Mouse (Mus musculus): ENCODE results near the gene Efl1. TPM values are rescaled to one million over a fixed set of nuclear protein-coding genes. Genes with fewer than 3 reads are reported as not detected.

Gene Efl1
- polyA plus RNA-seq, 1 experiment = not detected

- 22% methylated on average over 19 of the region's 19 CpGs for WGBS
- no peak overlapping the region for H3K27ac ChIP-seq (ENCODE audit: insufficient read depth, low read depth, low read length)
- H3K4me3 ChIP-seq (ENCODE audit: insufficient read depth, low read depth, low read length) = no peak overlapping the region
- peaks cover 6% of the 10 kb centered on the region for H3K4me1 ChIP-seq (ENCODE audit: control insufficient read depth, insufficient read depth, low read length)
- no peak for TF ChIP-seq POLR2A (IDR thresholded peaks at IDR 0.05; ENCODE audit: insufficient read depth, low read depth, low read length)
- TF ChIP-seq CTCF (IDR thresholded peaks at IDR 0.05; ENCODE audit: insufficient read depth, low read depth, low read length) = no peak
Observed at GRCm38 (mm10) chr7:82811140-82811851, 162.9 kb downstream of the Efl1 start.

DNA sequence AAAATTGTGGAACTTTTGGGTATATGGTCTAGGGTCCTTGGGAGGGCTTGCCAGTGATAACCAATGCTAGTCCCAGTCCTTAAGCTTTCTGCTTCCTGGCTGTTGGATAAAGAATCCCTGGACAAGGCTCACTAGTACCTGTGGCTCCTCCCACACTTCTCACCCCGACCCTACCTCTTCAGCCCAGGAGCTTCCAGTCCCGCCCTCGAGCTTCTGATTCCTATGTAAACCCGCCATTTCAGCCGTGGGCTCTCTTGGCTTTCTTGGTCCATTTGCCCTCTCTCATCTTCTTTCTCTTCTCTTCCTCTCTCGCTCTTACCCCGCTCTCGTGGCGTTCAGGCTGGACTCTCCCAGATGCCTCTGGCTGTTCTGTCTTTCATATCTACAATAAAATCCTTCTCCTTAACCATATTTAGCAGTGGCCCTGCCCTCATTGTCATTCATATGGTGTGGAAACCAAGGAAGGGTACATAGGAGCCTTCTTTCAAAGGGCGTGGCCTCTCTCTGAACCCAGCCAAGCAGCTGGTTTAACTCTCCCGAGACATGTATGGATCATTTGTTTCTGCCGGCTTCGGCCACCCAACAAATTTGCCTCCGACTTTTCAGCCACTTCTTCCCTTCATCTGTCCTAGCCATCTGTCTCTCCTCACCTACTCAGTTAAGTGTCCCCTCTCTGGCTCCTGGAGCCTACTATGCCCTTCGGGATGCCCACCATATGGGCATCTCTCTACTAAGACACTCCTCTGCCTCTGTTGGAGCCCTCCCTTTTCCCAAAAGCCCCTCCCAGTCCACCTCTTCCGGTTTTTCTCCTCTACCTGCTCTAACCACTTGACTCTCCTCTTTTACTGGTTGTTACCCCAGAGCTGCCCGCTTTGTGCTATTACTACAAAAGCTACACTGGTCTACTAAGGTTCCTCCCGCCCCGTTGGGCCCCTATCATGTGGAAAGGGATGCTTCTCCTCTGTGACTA lies 164.1 kb downstream of the Efl1 start:
- TF ChIP-seq POLR2A (IDR thresholded peaks at IDR 0.05; ENCODE audit: insufficient read depth, low read depth, low read length) = no peak
- no peak for TF ChIP-seq CTCF (IDR thresholded peaks at IDR 0.05; ENCODE audit: insufficient read depth, low read depth, low read length)
- WGBS = 93% methylated on average over 19 of the region's 19 CpGs

GRCm38 (mm10) chr7:82819541-82819940 lies 171.1 kb downstream of the Efl1 start:
- H3K4me3 ChIP-seq (ENCODE audit: insufficient read depth, low read depth, low read length) = no peak overlapping the region

More for the DNA sequence above, 164.1 kb downstream of the Efl1 start:
- Histone ChIP-seq H3K4me1 (ENCODE audit: control insufficient read depth, insufficient read depth, low read length) (peaks cover 6% of the 10 kb centered on the region), H3K4me3 (ENCODE audit: insufficient read depth, low read depth, low read length) (no peak overlapping the region), H3K27ac (ENCODE audit: insufficient read depth, low read depth, low read length) (no peak overlapping the region)

GRCm38 (mm10) chr7:82820661-82821060 lies 172.2 kb downstream of the Efl1 start:
- Histone ChIP-seq H3K4me1 (ENCODE audit: control insufficient read depth, insufficient read depth, low read length) (no peaks in the 10 kb centered on the region), H3K4me3 (ENCODE audit: insufficient read depth, low read depth, low read length) (no peak overlapping the region), H3K27ac (ENCODE audit: insufficient read depth, low read depth, low read length) (no peak overlapping the region)
- WGBS = 90% methylated on average over 4 of the region's 4 CpGs
- no peak for TF ChIP-seq CTCF (IDR thresholded peaks at IDR 0.05; ENCODE audit: insufficient read depth, low read depth, low read length)
- no peak for TF ChIP-seq POLR2A (IDR thresholded peaks at IDR 0.05; ENCODE audit: insufficient read depth, low read depth, low read length)

More at GRCm38 (mm10) chr7:82819541-82819940, 171.1 kb downstream of the Efl1 start:
- Histone ChIP-seq H3K4me1 (ENCODE audit: control insufficient read depth, insufficient read depth, low read length) (no peaks in the 10 kb centered on the region), H3K27ac (ENCODE audit: insufficient read depth, low read depth, low read length) (no peak overlapping the region)
- no peak for TF ChIP-seq CTCF (IDR thresholded peaks at IDR 0.05; ENCODE audit: insufficient read depth, low read depth, low read length)
- TF ChIP-seq POLR2A (IDR thresholded peaks at IDR 0.05; ENCODE audit: insufficient read depth, low read depth, low read length) = no peak
- WGBS = 93% methylated on average over 7 of the region's 7 CpGs

DNA sequence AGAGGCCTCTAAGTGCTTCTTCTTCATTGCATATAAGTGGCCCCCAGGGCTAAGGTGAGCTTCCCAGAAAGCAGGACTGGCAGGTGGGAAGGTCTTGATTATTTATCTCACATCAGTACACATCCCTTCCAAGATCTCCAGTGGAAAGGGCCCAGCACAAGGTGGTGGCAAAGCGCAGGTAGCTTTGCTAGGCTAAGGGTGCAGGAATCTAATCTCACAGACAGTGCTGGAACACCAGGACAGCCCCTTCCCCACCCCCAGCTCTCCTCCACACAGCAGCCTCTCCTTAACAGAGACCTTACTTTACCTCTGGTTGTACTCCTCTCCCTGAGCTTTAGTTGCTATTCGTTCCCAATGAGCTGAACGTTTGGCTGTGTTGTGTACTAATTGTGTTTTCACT lies 173.1 kb downstream of the Efl1 start:
- Histone ChIP-seq H3K4me3 (ENCODE audit: insufficient read depth, low read depth, low read length) (no peak overlapping the region), H3K4me1 (ENCODE audit: control insufficient read depth, insufficient read depth, low read length) (no peaks in the 10 kb centered on the region), H3K27ac (ENCODE audit: insufficient read depth, low read depth, low read length) (no peak overlapping the region)
- TF ChIP-seq POLR2A (IDR thresholded peaks at IDR 0.05; ENCODE audit: insufficient read depth, low read depth, low read length) (no peak), CTCF (IDR thresholded peaks at IDR 0.05; ENCODE audit: insufficient read depth, low read depth, low read length) (no peak)
- 58% methylated on average over 3 of the region's 3 CpGs for WGBS

- no peak overlapping the region for H3K4me3 ChIP-seq (ENCODE audit: insufficient read depth, low read depth, low read length)
- H3K27ac ChIP-seq (ENCODE audit: insufficient read depth, low read depth, low read length) = no peak overlapping the region
- WGBS = 68% methylated on average over 1 of the region's 1 CpGs
- H3K4me1 ChIP-seq (ENCODE audit: control insufficient read depth, insufficient read depth, low read length) = no peaks in the 10 kb centered on the region
- TF ChIP-seq POLR2A (IDR thresholded peaks at IDR 0.05; ENCODE audit: insufficient read depth, low read depth, low read length) (no peak), CTCF (IDR thresholded peaks at IDR 0.05; ENCODE audit: insufficient read depth, low read depth, low read length) (no peak)
Observed at GRCm38 (mm10) chr7:82822528-82822927, 174.1 kb downstream of the Efl1 start.

Other genes starting within 250 kb of the Efl1 start
- gene Saxo2, start 86 bp upstream of the Efl1 start, polyA plus RNA-seq (2012; ENCODE audit: insufficient read depth, insufficient read length, low replicate concordance, missing spikeins) = not detected in 2 replicates
- not detected in 2 replicates for gene Mex3b, start 218.7 kb downstream of the Efl1 start, polyA plus RNA-seq (2012; ENCODE audit: insufficient read depth, insufficient read length, low replicate concordance, missing spikeins)